Mouse (Mus musculus) cerebellum, adult 9-10 months (tissue): ENCODE results near the gene Slc6a13.

ENCODE experiments used
- DNase-seq: peaks from one replicate; pipeline ENCODE4 v3.0.0; 2022

The Slc6a13 gene

GRCm38 (mm10) chr6:121299954-121300353, at the start of gene Slc6a13:
Gene Slc6a13 (plus strand): TSS chr6:121300227.
- no peak for DNase-seq

GRCm38 (mm10) chr6:121250406-121250805, 49.6 kb upstream of the Slc6a13 start:
- DNase-seq = no peak

- no peak for DNase-seq
Observed at GRCm38 (mm10) chr6:121251256-121251655, 48.8 kb upstream of the Slc6a13 start.

- DNase-seq = peak; percentile 66
Observed at GRCm38 (mm10) chr6:121260548-121260947, 39.5 kb upstream of the Slc6a13 start.

GRCm38 (mm10) chr6:121261233-121261632, 38.8 kb upstream of the Slc6a13 start:
- no peak for DNase-seq

- DNase-seq = no peak
Observed at GRCm38 (mm10) chr6:121262004-121262403, 38.0 kb upstream of the Slc6a13 start.

GRCm38 (mm10) chr6:121262496-121262895, 37.5 kb upstream of the Slc6a13 start:
- no peak for DNase-seq

- no peak for DNase-seq
Observed at GRCm38 (mm10) chr6:121270156-121270555, 29.9 kb upstream of the Slc6a13 start.

GRCm38 (mm10) chr6:121271707-121272074, 28.3 kb upstream of the Slc6a13 start:
- DNase-seq = no peak

- peak; percentile 74 for DNase-seq
Observed at GRCm38 (mm10) chr6:121272075-121272800, 27.8 kb upstream of the Slc6a13 start.

GRCm38 (mm10) chr6:121274356-121274755, 25.7 kb upstream of the Slc6a13 start:
- peak; percentile 20 for DNase-seq

- no peak for DNase-seq
Observed at GRCm38 (mm10) chr6:121284132-121284531, 15.9 kb upstream of the Slc6a13 start.

- no peak for DNase-seq
Observed at GRCm38 (mm10) chr6:121299317-121299716, 710 bp upstream of the Slc6a13 start.

GRCm38 (mm10) chr6:121300504-121300903, 477 bp downstream of the Slc6a13 start:
- DNase-seq = no peak

- no peak for DNase-seq
Observed at GRCm38 (mm10) chr6:121303466-121304220, 3.6 kb downstream of the Slc6a13 start.

GRCm38 (mm10) chr6:121304630-121305029, 4.6 kb downstream of the Slc6a13 start:
- DNase-seq = no peak

GRCm38 (mm10) chr6:121305571-121305970, 5.5 kb downstream of the Slc6a13 start:
- no peak for DNase-seq

- DNase-seq = no peak
Observed at GRCm38 (mm10) chr6:121310984-121311383, 11.0 kb downstream of the Slc6a13 start.

- no peak for DNase-seq
Observed at GRCm38 (mm10) chr6:121319099-121319498, 19.1 kb downstream of the Slc6a13 start.

GRCm38 (mm10) chr6:121322381-121323110, 22.5 kb downstream of the Slc6a13 start:
- no peak for DNase-seq

GRCm38 (mm10) chr6:121325298-121325697, 25.3 kb downstream of the Slc6a13 start:
- DNase-seq = no peak

GRCm38 (mm10) chr6:121325740-121326139, 25.7 kb downstream of the Slc6a13 start:
- DNase-seq = no peak

- DNase-seq = no peak
Observed at GRCm38 (mm10) chr6:121326486-121327069, 26.6 kb downstream of the Slc6a13 start.
